Mouse (Mus musculus) regulatory T cell (primary cell): ENCODE data around the gene Fbxo46.

ENCODE experiments used
- in situ Hi-C: fragments of 300-600 bp; cut with MboI, MseI; formaldehyde crosslinking; loops from one replicate; pipeline ENCODE4 v1.15.1; 2025; ENCODE audit warnings: high pct_unique_total_duplicates

Fbxo46 gene

DNA sequence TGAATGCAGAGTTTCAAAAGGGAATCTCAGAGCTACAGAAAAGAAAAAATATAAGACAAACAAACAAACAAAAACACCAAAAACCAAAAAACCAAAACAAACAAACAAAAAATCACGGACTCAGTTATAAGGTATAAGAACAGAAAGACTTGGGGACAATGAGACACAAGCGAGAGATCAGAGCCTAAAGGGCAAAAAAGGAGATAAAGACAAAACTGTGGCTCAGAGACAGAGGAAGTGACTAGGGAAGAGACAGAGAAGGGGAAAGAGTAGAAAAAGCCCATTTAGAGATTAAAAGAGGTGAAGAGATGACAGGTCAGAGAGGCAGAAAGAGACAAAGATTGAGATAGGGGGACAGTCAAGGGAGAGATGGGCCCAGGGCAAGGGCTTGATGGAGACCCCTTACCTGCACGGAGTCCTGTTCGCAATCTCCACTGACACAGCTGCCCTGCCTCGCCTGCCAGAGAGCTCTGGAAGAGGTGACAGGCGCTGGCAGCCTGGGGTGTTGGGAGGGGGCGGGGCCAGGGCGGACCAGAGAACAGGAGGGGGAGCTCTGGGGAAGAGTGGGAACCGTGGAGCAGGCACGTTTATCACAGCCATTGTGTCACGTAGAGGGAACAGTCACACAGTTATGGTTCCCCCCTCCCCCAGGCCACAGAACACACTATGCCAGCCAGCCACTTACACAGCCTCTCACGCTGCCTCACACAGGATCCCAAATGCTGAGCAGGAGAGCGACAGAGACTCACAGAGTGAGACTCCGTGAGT, 46.2 kb downstream of the Fbxo46 start, which contains the start of gene Gipr:
Gene Gipr, minus strand, starts transcription at position 472 of the 768 bp plus-strand sequence.
- in situ Hi-C loops, result no loop called here

DNA sequence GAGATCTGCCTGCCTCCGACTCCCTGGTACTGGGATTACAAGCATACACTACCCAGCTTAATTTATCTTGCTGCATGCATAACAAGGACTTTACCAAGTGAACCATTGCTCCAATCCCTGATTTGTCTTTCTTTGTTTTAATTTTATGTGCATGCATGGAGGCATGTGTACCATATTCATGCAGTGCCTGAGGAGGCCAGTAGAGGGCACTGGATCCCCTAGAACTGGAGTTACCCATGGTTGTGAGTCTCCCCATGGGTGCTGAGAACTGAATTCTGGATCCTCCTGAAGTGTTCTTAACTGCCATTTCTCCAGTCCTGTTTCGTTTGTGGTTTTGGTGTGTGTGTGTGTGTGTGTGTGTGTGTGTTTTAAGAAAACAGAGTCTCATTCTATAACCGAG, 47.3 kb downstream of the Fbxo46 start:
- in situ Hi-C loops, result no loop called here

DNA sequence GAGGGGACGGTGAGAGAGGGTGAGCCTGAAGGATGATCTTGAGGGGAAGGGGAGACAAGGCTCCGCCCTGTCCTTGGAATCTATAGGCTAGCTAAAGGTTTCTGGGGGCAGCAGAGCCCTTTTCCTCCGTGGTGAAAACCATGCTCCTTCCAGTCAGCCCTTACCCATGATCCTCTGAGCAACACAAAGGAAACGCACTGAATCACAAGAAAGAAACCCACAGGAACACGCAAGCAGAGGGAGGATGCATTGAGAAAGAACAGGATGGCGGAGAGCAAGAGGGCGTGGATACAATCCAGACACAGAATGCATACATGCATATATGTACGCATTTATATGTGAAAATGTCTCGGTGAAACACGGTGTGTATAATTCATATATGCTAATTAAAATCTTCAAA, 49.8 kb downstream of the Fbxo46 start:
- in situ Hi-C loops, result no loop called here

DNA sequence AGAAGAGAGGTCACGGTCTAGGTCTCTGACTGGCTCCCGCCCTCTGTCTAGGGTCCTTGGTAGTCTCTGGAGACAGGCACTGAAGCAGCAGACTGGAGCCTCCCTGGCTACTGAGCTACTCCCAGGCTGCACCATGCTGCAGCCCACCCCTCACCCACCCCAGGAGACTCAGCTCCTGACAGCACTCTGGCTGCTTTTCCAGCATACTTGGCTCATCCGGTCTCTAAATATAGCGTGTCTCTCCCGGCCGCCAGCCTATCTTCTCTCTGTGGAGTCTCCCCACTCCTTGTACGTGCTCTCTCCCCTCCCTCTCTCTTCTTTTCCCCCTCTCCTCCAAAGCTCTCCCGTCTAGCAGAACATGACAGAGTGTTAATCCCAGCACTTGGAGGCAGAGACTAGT, 50.5 kb downstream of the Fbxo46 start:
- in situ Hi-C loops, result no loop called here

DNA sequence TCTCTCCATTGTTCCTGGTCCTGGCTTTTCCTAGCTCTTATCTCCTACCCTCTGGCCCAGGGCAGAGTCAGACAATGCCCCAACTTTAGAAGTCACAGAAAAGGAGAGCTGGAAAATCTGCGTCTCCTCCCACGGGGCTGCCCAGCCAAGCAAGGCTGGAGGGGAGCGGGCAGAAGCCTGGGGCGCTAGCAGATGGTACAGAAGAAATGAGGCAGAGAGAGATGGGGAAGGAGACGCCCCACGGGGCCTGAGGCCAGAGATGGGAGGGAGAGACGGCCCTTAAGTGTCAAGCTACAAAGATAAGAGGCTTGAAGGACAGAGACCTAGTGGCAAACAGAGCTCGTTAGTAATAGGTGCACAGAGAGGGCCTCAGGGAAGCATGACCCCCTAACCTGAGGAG, 52.2 kb downstream of the Fbxo46 start:
- in situ Hi-C loops, result no loop called here

DNA sequence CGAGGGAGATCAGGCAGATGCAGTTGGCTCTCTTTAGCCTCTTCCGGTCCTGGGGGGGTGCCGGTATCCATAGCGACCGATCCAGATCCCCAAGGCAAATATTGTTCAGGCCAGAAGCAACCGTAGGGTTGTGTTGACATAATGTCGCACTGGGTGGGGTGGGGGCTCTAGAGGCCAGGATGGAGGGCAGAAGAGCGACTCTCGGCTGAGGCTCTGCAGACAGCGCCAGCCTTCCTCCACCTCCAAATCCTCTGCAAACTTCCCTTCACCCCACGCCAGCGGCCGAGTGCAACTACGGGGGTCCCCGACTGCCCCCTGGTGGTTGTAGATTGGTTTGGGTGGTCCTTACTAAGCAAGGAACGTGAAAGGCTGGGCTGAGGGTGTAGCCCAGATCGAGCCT, 53.2 kb downstream of the Fbxo46 start:
- in situ Hi-C loops, result no loop called here

DNA sequence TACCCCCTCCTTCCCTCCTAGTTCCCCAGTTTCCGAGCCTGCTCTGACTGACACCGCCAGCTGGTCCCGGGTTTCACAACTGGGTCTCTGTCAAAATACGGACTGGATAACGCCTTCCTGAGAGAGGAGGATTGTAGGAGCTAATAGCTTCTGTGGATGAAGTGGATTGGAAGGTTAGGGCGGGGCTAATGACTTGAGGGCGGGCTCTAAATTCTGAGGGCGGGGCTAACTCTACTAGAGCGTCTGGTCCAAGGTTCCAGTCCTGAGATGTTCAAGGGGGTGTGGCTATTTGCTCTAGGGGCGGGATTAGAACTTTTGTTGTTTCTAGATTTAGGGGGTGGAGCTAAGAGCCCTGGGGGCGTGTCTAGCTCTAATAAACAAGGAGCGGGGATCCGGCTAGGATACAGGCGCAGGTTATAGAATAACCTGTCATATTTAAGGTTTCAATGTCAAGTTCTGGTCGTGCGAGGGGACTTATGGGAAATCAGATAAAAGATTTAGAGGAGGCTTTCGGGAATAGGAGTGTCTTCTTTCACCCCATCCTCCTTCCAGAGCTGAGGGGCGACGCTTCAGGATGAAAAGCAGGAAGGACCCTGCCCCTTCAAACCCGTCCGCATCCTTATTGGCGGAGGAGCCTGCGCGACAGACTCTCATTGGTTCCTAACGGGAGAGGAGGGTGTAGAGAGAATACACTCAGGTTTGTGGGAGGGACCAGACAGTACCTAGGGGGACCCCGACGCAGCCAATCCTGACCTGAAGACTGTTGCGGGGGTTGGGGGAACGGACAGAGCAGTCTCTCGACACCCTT, 56.3 kb downstream of the Fbxo46 start, which contains the start of gene Eml2:
Gene Eml2, plus strand, starts transcription at position 714 of the 808 bp plus-strand sequence.
- in situ Hi-C loops, result no loop called here

DNA sequence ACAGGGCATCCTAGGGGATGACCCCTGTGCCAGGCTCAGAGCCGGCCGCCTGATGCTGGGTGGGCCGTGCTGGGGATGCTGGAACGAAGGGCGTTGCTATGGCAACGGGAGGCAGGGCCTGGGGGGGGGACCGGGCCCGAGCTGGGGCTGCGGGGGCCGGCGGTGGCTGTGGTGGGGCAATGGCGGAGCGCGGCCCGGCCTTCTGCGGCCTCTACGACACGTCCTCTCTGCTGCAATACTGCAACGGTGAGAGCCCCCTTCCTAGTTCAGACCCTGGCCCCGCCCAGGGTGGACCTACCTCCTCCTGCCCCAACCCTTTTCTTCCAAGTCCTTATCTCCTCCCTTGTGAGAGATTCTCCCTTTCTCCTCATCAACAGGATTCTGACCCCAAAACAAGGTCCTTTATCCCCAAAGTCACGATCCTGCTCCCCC, 56.9 kb downstream of the Fbxo46 start:
- in situ Hi-C loops, result no loop called here

DNA sequence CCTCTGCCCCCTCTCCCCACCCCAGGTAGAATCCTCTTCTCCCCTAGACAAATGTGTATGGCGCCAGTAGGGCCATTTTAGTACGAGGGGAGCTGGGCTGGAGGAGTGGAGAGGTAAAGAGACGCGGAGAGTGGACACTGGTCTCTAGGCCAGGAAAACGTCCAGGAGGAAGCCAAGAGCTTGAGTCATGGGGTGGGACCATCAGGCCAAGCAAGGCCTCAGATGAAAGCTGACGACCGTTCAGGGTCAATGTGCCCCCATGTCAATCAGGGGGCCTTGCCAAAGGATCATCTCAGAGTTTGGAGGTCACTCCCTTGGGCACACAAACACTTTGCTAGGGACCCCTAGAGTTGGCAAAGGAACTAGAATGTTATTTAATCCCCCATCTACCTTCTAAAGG, 57.6 kb downstream of the Fbxo46 start:
- in situ Hi-C loops, result no loop called here

DNA sequence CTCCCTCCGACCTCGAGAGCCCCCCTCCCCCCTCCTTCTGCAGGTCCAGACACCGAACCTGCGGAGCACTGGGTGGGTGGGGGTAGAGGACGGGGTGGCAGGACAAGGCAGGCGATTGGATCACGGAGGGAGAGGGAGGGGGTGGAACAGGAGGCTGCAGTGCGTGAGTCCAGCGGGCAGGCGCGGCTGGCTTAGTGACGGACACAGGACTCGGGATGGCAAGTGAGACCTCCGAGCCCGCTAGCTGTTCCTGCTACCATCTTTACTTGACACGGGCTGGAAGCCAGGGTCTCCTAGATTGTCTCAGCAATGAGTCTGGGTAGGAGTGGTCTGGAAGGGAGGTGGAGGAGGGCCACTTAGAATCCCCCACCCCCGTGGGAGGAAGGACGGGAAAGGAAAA, 58.4 kb downstream of the Fbxo46 start:
- in situ Hi-C loops, result no loop called here

DNA sequence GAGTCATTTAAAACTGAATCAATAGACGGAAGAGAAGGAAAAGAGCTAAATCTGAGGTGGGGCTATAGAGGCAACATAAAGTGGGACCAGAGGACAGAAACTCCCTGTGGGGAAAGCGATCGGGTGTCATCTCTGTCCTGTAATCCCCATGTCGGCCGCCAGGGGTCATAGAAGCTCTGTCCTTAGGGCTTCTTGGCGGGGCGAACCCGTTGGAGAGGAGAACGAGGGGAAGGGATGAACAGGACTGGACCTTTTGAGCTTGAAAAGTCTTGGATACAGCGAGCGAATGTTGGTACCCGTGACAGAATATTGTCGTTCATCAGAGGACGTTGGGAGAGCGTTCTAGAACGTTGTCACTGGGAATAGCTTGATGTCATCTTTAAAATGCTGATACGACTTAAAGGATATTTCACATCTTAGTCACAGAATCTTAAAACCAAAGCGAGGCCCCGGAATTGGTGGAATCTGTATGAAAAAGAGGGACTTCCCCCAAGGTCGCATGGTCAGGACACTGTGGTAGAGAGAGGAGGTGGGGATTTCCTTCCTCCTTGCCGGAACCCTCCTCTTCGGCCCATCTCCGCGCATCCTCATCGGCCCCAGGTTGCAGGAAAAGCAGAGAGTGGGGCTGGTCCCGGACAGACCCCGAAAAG, 58.9 kb downstream of the Fbxo46 start:
- in situ Hi-C loops, result no loop called here

DNA sequence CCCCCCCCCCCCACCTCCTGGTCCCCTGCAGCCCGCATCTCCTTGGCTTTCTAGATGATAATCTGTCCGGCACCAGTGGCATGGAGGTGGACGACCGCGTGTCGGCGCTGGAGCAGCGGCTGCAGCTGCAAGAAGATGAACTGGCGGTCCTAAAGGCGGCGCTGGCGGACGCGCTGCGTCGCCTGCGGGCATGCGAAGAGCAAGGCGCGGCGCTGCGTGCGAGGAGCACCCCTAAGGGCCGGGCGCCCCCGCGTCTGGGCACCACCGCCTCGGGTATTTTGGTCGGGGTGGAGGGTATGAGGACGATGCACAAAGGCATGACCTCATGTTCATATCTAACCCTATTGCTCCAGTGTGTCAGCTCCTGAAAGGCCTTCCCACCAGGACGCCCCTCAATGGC, 59.5 kb downstream of the Fbxo46 start:
- in situ Hi-C loops, result no loop called here

DNA sequence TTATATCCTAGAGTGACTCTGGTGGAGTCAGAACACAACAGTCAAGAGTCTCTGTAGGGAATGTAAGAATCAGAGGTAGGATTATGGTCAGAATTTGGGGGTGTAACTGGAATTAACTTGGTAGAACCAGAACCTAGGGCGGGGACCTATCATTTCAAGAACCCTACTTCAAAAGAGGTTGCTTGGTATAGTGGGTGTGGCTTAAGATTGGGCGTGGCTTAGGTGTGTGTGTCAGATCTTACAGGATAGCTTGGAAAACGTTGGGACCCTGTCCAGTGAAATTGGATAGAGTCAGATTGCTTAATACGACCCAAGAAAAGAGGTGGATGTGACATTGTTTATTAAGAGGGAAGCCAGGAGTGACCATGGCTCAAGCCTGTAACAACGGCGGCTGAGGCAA, 60.3 kb downstream of the Fbxo46 start:
- in situ Hi-C loops, result loop anchor here (5.0 kb wide), 1 partner anchor 42 kb away; no protein-coding TSS in a partner anchor

DNA sequence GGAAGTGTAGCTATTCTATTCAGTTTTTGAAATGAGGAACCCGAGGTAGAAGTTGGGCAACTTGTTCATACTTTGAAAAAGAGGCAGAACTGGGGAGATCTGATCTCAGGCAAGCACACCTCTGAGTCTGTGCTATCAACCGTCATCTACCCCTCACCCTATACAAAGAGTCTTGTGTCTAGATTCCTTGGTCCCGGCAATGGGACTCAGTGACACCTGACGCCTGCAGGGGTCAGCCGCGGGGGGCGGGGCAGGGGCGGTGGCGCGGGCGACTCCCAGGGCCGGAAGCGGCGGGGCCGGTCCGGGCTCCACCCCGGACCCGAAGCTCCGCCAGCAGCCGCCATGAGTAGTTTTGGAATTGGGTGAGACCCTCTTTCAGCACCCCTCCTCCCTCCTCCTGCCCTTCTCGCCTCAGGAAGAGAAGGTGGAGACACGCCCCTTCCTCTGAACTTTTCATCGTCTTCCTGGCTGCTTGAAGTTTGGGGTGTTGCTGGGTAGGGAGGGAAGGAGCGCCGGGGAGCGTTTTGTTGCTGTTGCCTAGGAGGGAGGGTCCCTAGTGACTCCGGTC, 61.3 kb downstream of the Fbxo46 start:
- in situ Hi-C loops, result loop anchor here (5.0 kb wide), 1 partner anchor 41 kb away; no protein-coding TSS in a partner anchor

DNA sequence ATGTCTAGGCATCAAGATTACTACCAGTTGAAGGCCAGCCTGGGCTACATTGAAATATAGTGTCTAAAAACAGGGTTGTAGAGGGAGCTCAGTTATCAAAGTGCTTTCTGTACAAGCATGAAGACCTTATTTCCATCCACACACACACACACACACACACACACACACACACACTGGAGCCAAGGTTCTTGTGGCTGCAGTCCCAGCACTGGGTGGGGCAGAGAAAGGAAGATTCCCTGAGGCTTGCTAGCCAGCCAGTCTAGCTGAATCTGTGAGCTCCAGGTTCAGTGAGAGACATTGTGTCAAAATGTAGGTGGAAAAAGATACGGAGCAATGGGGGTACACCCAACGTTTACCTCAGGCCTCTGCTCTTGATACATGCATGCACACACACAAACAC, 64.6 kb downstream of the Fbxo46 start:
- in situ Hi-C loops, result loop anchor here (5.0 kb wide), 1 partner anchor 38 kb away; no protein-coding TSS in a partner anchor

DNA sequence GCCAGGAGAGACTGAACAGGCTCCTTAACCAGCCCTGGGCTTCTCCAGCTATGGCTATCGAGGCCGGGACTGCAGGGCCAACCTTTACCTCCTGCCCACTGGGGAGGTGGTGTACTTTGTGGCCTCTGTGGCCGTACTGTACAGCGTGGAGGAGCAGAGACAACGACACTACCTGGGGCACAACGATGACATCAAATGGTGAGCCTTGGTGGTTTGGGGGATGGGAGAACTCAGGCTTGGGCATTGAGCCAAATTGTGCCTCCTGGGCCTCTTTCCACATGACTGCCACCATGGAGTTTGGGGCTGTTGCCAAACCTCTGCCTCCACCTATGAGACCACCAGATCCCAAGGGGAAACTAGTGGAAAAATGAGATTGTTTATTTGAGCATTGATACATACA, 65.1 kb downstream of the Fbxo46 start:
- in situ Hi-C loops, result loop anchor here (5.0 kb wide), 2 partner anchors 38 to 98 kb away; partner anchors contain the start of genes Ppm1n and Rtn2
